Mouse (Mus musculus): ENCODE data around the gene Sart3. TPM values are rescaled to one million over a fixed set of nuclear protein-coding genes. Genes with fewer than 3 reads are reported as not detected.
A peak's percentile ranks its signal among the peaks of the same experiment; 100 is the strongest.
"Not testable (repeated sequence)": the region's sequence is repeated elsewhere in the genome, so short reads cannot be mapped to it uniquely, and the experiment has no call there.

The Sart3 gene
- polyA plus RNA-seq, 1 experiment from 2014 or later = 45.8 TPM

DNA sequence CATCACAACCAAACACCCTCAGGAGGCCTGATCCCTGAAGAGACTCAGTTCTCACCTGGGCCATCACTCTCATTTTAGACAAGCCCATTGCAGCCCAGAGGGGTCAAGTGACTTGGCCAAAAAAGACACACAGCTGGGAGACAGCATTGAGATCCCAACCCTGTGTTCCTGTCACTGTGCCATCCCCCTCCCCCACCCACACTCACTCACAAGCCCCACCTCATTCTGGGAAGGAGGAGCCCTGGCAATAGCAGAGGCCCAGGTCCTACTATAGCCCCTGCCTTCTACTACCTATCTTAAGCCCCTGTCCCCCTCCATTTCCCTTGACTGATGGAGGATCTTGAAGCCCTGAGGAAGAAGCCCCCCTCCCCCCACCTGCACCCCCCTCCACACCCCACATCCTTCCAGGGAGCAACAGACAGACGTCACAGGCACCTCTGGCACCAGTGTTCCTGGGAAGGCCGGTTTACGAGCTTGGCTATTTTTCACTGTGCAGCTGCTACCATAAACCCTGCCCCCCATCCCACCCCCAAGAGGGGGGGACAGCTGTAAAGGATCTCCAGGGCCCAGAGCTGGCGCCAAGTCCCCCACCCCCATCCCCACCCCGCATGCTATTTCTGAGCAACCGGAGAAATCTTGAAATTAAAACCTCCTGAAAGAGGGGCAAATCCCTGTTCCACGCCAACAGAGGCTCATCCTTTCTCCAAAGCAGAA, 16.9 kb upstream of the Sart3 start:
- Histone ChIP-seq H3K4me1 (peaks cover 25% of the 10 kb centered on the region), H3K4me3 (replicated peaks) (no peak overlapping the region), H3K27me3 (replicated peaks) (no peaks in the 10 kb centered on the region), H3K27ac (peak overlapping the region; percentile 77), H3K4me2 (peak overlapping the region; percentile 10; the same call in 1 of the 2 replicates), H3K9me3 (no peaks in the 10 kb centered on the region), H3K36me3 (no peaks in the 10 kb centered on the region), H3K9ac (no peak overlapping the region)
- 40% methylated on average over 7 of the region's 7 CpGs for WGBS
- peak; percentile 45 for ATAC-seq (ENCODE audit: insufficient read depth, low FRiP score, low read depth)

DNA sequence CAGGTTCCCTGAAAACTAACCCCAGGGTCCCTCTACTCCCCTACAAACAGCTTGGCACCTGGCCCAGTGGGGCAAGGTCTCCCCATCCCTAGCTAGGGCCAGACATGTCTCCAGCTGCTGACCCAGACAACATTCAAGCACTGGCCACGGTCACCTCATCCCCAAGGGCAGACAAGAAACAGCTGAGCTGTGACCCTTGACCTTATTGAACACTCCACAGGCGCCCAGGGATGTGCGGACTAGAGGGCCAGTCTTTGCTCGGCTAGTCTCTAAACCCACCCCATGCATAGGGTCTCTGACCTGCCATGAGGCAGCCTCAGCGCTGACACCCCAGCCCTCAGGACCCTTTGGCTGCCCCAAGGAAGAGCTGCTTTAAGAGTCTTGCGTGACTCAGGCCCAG, 16.3 kb upstream of the Sart3 start:
- no peak overlapping the region for H3K4me2 ChIP-seq
- ATAC-seq (ENCODE audit: insufficient read depth, low FRiP score, low read depth) = 0 out of 2 replicates have a peak, but pooled peaks have one; percentile 19
- no peak overlapping the region for H3K9ac ChIP-seq
- no peaks in the 10 kb centered on the region for H3K36me3 ChIP-seq
- peak overlapping the region; percentile 59 for H3K27ac ChIP-seq
- no peaks in the 10 kb centered on the region for H3K27me3 ChIP-seq (replicated peaks)
- H3K9me3 ChIP-seq = no peaks in the 10 kb centered on the region
- H3K4me3 ChIP-seq (replicated peaks) = no peak overlapping the region
- H3K4me1 ChIP-seq = peaks cover 26% of the 10 kb centered on the region
- WGBS = 34% methylated on average over 6 of the region's 6 CpGs

DNA sequence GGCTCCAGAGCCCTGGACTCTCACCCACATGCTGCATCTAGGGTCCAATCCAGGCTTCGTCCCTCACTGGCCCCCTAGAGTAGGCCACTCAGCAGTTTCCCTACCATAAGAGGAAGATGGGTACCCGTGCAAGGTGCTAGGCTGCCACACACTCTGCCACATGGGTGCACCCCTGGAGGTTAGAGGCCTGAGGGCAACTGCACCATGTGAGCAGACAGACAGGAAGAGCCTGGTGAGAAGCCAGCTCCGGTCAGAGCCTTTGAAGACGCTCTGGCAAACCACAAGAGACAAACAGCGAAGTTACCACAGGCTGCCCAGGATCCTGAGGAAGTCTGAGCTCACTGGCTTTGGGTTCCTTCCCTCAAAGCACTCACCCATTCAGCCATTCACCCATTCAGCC, 14.7 kb upstream of the Sart3 start:
- H3K9ac ChIP-seq = no peak overlapping the region
- WGBS = 79% methylated on average over 5 of the region's 5 CpGs
- H3K4me1 ChIP-seq = peaks cover 38% of the 10 kb centered on the region

DNA sequence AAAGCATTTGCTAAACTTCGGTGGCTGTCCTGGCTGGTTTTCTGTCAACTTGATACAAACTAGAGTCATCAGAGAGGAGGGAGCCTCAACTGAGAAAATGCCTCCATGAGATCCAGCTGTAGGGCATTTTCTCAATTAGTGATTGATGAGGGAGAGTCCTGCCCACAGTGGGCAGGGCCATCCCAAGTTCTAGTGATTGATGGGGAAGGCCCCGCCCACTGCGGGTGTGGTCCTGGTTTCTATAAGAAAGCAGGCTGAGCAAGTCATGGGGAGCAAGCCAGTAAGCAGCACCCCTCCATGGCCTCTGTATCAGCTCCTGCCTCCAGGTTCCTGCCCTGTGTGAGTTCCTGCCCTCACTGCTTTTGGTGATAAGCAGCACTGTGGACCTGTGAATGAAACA, 11.8 kb upstream of the Sart3 start:
- 30% methylated on average over 3 of the region's 3 CpGs for WGBS
- H3K9ac ChIP-seq = not testable (repeated sequence)
- H3K4me2 ChIP-seq = 0 out of 2 replicates have a peak overlapping the region, but pooled peaks have one; percentile 1

More for the DNA sequence above, 14.7 kb upstream of the Sart3 start:
- Histone ChIP-seq H3K9me3 (no peaks in the 10 kb centered on the region), H3K27me3 (replicated peaks) (peaks cover 5% of the 10 kb centered on the region; the same call in 1 of the 2 replicates), H3K36me3 (no peaks in the 10 kb centered on the region), H3K4me3 (replicated peaks) (no peak overlapping the region), H3K4me2 (no peak overlapping the region), H3K27ac (no peak overlapping the region)
- no peak for ATAC-seq (ENCODE audit: insufficient read depth, low FRiP score, low read depth)

DNA sequence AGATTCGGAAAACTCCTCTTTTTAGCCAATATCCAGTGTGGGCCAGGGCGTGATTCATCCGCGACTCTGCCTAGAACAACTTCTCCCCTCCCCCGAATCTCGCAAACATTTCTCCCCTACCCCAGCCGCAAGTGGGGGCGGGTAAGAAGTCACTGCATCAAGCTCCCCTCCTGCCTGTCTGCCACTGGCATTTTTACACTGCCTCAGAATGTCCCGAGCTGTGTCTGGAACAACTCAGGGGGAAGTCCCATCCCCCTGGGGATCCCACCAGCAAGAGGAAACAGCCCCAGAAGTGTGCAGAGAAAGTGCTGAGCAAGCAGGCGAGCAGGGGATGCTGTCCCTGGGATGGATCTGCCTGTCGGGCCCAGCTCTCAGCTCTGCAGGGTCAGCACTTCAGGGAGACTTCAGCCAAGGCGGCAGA, 11.3 kb upstream of the Sart3 start:
- 6% methylated on average over 12 of the region's 12 CpGs for WGBS
- Histone ChIP-seq H3K4me1 (peaks cover 21% of the 10 kb centered on the region; the same call in 1 of the 2 replicates), H3K4me3 (replicated peaks) (no peak overlapping the region), H3K9me3 (no peaks in the 10 kb centered on the region), H3K36me3 (no peaks in the 10 kb centered on the region), H3K27ac (peak overlapping the region; percentile 91), H3K9ac (no peak overlapping the region), H3K4me2 (0 out of 2 replicates have a peak overlapping the region, but pooled peaks have one; percentile 1), H3K27me3 (replicated peaks) (peaks cover 5% of the 10 kb centered on the region; the same call in 1 of the 2 replicates)
- peak; percentile 64 for ATAC-seq (ENCODE audit: insufficient read depth, low FRiP score, low read depth)

More for the DNA sequence above, 11.8 kb upstream of the Sart3 start:
- H3K36me3 ChIP-seq; H3K27me3 ChIP-seq (replicated peaks); H3K4me3 ChIP-seq (replicated peaks); ATAC-seq (ENCODE audit: insufficient read depth, low FRiP score, low read depth); H3K9me3 ChIP-seq: not testable (repeated sequence)
- peak overlapping the region; percentile 91 for H3K27ac ChIP-seq
- H3K4me1 ChIP-seq = peaks cover 26% of the 10 kb centered on the region

DNA sequence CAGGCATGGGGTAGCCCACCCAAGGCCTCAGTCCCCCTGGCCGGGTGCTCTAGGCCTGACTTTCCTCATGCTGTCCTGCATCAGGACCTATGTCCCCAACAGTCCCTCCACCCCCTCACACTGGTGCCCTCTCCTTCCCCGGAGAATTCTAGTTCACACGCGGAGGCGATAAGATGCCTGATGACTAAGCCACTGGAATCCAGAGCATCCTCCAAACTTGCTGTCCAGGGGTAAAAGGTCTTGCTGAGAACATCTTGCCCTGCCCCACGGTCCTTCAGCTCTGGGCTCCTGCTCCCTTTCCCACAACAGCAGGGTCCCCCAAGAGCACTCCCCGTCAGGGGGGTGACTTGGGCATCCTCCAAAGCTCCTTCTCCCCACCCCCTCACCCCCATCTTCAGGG, 10.3 kb upstream of the Sart3 start:
- Histone ChIP-seq H3K27ac (peak overlapping the region; percentile 91), H3K4me1 (peaks cover 18% of the 10 kb centered on the region; the same call in 1 of the 2 replicates), H3K27me3 (replicated peaks) (peaks cover 5% of the 10 kb centered on the region; the same call in 1 of the 2 replicates), H3K36me3 (peaks cover under 1% of the 10 kb centered on the region; the same call in 1 of the 2 replicates), H3K9ac (no peak overlapping the region), H3K4me3 (replicated peaks) (no peak overlapping the region), H3K4me2 (no peak overlapping the region), H3K9me3 (no peaks in the 10 kb centered on the region)
- ATAC-seq (ENCODE audit: insufficient read depth, low FRiP score, low read depth) = no peak
- 82% methylated on average over 7 of the region's 7 CpGs for WGBS

DNA sequence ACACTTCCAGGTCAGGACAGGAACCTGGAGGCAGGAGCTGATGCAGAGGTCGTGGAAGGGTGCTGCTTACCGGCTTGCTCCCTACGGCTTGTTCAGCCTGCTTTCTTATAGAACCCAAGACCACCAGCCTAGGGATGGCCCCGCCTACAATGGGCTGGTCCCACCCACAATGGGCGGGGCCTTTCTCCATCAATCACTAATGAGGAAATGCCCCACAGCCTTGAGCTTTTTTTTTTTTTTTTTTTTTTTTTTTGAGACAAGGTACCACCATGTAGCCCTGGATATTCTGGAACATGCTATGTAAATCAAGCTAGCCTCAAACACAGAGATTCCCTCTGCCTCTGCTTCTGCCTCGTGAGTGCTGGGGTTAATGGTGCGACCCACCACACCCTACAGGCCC, 9.6 kb upstream of the Sart3 start:
- Histone ChIP-seq H3K4me3 (replicated peaks) (no peak overlapping the region), H3K9ac (no peak overlapping the region), H3K27ac (no peak overlapping the region), H3K4me2 (no peak overlapping the region), H3K9me3 (no peaks in the 10 kb centered on the region), H3K27me3 (replicated peaks) (peaks cover 5% of the 10 kb centered on the region; the same call in 1 of the 2 replicates), H3K36me3 (peaks cover 7% of the 10 kb centered on the region; the same call in 1 of the 2 replicates), H3K4me1 (peaks cover 18% of the 10 kb centered on the region; the same call in 1 of the 2 replicates)
- WGBS = 76% methylated on average over 7 of the region's 7 CpGs
- ATAC-seq (ENCODE audit: insufficient read depth, low FRiP score, low read depth) = no peak

DNA sequence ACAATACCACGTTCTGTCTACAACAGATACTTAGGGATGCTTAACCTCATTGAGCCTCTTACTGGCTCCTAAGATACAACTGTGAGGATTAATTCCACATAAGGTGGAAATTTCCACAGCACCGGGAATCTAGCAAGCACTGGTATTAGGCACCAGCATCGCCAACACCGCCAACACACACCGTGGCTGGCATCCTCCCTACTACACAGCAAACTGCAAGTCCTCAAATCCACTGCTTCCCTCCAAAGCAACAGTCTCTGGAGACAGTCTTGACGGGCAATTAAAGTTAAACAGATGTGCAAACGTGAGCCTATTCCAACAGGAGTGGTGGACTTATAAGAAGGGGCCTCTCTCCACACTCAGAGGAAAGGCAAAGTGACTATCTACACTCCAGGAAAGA, 8.9 kb upstream of the Sart3 start:
- no peak for ATAC-seq (ENCODE audit: insufficient read depth, low FRiP score, low read depth)
- no peaks in the 10 kb centered on the region for H3K9me3 ChIP-seq
- no peak overlapping the region for H3K9ac ChIP-seq
- H3K27me3 ChIP-seq (replicated peaks) = peaks cover 5% of the 10 kb centered on the region; the same call in 1 of the 2 replicates
- 70% methylated on average over 7 of the region's 7 CpGs for WGBS
- H3K4me3 ChIP-seq (replicated peaks) = no peak overlapping the region
- peaks cover 18% of the 10 kb centered on the region; the same call in 1 of the 2 replicates for H3K4me1 ChIP-seq
- no peak overlapping the region for H3K27ac ChIP-seq
- no peak overlapping the region for H3K4me2 ChIP-seq
- peaks cover 9% of the 10 kb centered on the region for H3K36me3 ChIP-seq

DNA sequence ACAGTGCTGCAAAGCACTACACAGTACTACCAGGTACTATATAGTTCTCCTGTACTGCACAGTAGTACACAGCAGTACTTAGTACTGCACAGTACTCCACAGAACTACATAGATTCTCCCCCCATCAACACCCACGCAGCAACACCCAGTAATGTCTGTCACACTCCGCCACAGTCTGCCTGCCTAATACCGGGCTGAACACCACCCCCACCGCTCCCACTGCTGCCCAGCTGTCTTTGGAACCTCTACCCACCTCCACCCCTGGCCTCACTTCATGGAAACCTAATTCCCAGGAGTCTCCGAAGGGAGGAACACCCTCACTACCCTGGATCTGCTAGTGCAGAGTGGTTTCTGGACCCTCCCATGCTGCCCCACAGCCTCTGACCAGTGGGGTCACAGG, 8.5 kb upstream of the Sart3 start:
- Histone ChIP-seq H3K4me2 (no peak overlapping the region), H3K9me3 (no peaks in the 10 kb centered on the region), H3K27ac (no peak overlapping the region), H3K36me3 (peaks cover 14% of the 10 kb centered on the region), H3K9ac (no peak overlapping the region), H3K4me3 (replicated peaks) (no peak overlapping the region), H3K27me3 (replicated peaks) (peaks cover 5% of the 10 kb centered on the region; the same call in 1 of the 2 replicates), H3K4me1 (peaks cover 18% of the 10 kb centered on the region; the same call in 1 of the 2 replicates)
- WGBS = 82% methylated on average over 5 of the region's 5 CpGs
- no peak for ATAC-seq (ENCODE audit: insufficient read depth, low FRiP score, low read depth)

DNA sequence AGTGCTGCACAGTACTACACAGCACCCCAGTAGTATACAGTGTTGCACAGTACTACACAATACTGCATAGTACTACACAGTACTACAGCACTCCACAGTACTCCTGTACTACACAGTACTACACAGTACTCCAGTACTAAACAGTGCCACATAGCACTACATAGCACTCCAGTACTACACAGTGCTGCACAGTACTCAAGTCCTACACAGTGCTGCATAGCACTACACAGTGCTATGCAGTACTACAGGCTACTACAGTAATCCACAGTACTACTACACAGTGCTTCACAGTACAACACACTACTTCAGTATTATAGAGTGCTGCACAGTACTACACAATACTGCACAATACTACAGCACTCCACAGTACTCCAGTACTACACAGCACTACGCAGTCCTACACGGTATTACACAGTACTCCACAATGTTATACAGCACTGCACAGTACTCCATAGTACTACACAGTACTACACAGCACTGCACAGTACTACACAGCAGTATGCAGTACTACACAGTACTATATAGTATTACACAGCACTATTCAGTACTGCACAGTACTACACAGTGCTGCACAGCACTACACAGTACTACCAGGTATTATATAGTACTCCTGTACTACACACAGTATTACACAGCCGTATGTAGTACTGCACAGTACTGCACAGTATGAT, 7.9 kb upstream of the Sart3 start:
- 92% methylated on average over 3 of the region's 3 CpGs for WGBS

DNA sequence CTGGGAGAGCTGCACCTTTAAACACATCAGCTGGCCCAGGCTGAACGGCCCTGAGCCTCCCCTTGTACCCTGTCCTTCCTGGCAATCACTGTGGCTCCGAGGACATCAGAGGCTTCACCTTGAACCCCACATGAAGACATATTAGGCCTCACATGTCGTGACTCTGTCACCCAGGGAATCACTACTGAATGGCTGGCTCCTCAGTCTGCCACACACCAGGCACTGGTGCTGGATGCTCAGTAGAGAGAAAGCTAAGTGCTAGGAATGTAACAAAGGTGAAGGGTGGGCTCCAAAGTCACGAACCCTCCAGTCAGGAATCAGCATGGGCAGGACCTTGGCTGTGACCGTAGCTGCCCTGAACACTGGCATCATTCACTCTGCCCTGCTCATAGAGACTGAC, 7.3 kb upstream of the Sart3 start:
- H3K4me1 ChIP-seq = peaks cover 18% of the 10 kb centered on the region; the same call in 1 of the 2 replicates
- 70% methylated on average over 5 of the region's 5 CpGs for WGBS
- no peak overlapping the region for H3K4me2 ChIP-seq
- no peak overlapping the region for H3K4me3 ChIP-seq (replicated peaks)
- no peak overlapping the region for H3K27ac ChIP-seq
- no peaks in the 10 kb centered on the region for H3K9me3 ChIP-seq
- H3K9ac ChIP-seq = no peak overlapping the region
- ATAC-seq (ENCODE audit: insufficient read depth, low FRiP score, low read depth) = no peak
- H3K27me3 ChIP-seq (replicated peaks) = peaks cover 5% of the 10 kb centered on the region; the same call in 1 of the 2 replicates
- peaks cover 18% of the 10 kb centered on the region for H3K36me3 ChIP-seq

More for the DNA sequence above, 7.9 kb upstream of the Sart3 start:
- no peak overlapping the region for H3K9ac ChIP-seq
- peaks cover 17% of the 10 kb centered on the region for H3K36me3 ChIP-seq
- H3K4me1 ChIP-seq = peaks cover 18% of the 10 kb centered on the region; the same call in 1 of the 2 replicates
- no peaks in the 10 kb centered on the region for H3K9me3 ChIP-seq
- no peak overlapping the region for H3K4me2 ChIP-seq
- no peak overlapping the region for H3K27ac ChIP-seq
- peaks cover 5% of the 10 kb centered on the region; the same call in 1 of the 2 replicates for H3K27me3 ChIP-seq (replicated peaks)
- no peak for ATAC-seq (ENCODE audit: insufficient read depth, low FRiP score, low read depth)
- H3K4me3 ChIP-seq (replicated peaks) = no peak overlapping the region

DNA sequence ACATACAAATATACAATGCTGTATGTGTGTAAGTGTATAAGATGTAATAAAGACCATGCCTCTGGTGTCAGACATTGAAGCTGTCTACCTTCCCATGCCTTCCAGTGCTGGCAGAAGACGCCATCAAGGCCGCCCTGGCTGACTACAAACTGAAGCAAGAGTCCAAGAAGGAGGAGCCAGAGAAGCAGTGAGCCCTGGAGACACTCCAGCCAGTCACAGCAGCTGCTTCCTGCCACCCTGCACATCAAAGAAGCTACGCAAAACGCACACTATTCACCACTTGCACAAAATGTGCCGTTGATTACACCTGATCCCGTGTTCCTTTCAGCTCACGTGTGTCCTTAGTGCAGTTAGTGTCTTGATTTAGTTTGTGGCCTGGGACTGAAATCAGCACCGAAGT, 5.4 kb upstream of the Sart3 start:
- Histone ChIP-seq H3K36me3 (peaks cover 21% of the 10 kb centered on the region), H3K4me1 (peaks cover 16% of the 10 kb centered on the region)
- WGBS = 83% methylated on average over 8 of the region's 8 CpGs
- not testable (repeated sequence) for H3K27me3 ChIP-seq (replicated peaks); H3K9me3 ChIP-seq; H3K4me3 ChIP-seq (replicated peaks); H3K9ac ChIP-seq; H3K4me2 ChIP-seq; H3K27ac ChIP-seq; ATAC-seq (ENCODE audit: insufficient read depth, low FRiP score, low read depth)

Measured in stomach, embryonic 15.5 days (tissue).